Mouse (Mus musculus) adrenal gland (tissue): ENCODE data around the gene Eogt.

Source experiments
- intact Hi-C: fragments of 180-260 bp; cut with DNase I; formaldehyde crosslinking; loops from one replicate; pipeline ENCODE4 v1.15.1; 2025
- long read RNA-seq, 2 experiments: library from polyadenylated mRNA; unstranded; transcript quantifications; one replicate each; pipeline ENCODE4 v2.0.0; 2020; ENCODE audit warnings: borderline replicate concordance in 1 of 2; ENCODE audit not compliant: insufficient replicate concordance in 1 of 2

Gene Eogt
- long read RNA-seq, experiment 1, full-length matches to known transcripts: 4 of 5 reads
- long read RNA-seq, experiment 1, partial matches to known transcripts: 1 of 5 reads
- long read RNA-seq, experiment 1, other reads (novel, unspliced or antisense): 0 of 5 reads
- long read RNA-seq, experiment 2, full-length matches to known transcripts: 2 of 4 reads
- long read RNA-seq, experiment 2, partial matches to known transcripts: 0 of 4 reads
- long read RNA-seq, experiment 2, other reads (novel, unspliced or antisense): 2 of 4 reads

DNA sequence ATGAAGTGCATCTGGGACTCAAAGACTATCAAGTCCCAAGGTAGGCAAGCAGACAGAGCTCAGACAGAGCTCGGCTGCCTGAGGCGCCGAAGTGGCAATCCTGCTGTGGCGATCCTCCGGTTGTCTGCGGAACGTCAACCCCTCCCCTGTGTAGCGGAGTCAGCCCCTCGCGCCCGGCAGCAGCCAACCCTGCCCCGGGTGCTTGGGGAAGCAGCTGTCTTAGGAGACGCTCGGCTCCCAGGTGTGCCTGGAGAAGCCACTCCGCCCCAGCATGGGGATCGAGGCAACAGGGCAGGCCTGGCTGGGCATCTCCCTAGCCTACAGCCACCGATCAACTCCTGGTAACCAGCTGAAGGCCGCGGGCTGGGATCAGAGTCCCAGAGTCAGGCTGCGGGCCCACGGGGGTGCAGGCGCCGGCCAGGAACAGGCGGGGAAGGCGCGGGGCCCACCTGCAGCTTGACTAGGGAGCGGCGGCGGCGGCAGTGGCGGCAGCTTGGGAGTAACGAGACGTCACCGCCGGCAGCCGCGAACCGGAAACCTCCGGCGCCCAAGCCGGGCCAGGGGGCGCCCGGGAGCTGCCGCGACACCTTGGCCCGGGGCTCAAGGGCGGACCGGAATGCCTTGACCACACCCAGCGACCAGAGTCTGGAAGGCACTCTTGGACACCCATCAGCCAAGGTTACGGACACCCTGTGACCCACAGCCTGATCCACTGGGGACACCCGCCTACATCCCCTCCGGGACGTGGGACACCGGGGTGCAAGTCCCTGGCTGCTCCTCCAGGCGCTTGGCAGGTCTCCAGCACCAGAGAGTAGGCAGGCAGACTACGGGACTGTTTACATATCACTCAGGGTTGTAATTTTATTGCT lies at the start of gene Eogt:
Gene Eogt (minus strand): TSS at position 800 of the 869 bp plus-strand sequence.
- intact Hi-C loops: no loop called here

DNA sequence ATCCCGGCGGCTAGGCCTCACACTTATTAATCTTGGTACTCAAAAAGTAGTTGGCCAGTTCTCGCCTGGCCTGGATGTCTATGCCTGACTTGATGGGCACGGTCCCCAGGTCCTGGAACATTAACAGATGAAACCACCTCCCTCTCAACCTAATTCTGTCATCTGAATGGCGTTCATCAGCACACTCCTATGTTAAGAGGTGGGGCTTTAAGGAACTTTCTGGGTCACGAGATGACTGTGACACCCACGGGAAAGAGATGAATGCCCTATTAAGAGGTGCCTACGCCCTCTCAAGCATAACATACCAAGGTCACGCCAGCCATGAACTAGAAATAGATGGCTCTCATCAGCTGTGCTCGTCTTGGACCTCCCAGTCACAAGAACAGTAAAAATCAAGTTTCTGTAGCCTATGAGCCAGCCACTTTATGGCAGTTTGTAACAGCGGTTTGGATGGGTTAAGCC lies 30.4 kb upstream of the Eogt start:
- intact Hi-C loops: no loop called here

DNA sequence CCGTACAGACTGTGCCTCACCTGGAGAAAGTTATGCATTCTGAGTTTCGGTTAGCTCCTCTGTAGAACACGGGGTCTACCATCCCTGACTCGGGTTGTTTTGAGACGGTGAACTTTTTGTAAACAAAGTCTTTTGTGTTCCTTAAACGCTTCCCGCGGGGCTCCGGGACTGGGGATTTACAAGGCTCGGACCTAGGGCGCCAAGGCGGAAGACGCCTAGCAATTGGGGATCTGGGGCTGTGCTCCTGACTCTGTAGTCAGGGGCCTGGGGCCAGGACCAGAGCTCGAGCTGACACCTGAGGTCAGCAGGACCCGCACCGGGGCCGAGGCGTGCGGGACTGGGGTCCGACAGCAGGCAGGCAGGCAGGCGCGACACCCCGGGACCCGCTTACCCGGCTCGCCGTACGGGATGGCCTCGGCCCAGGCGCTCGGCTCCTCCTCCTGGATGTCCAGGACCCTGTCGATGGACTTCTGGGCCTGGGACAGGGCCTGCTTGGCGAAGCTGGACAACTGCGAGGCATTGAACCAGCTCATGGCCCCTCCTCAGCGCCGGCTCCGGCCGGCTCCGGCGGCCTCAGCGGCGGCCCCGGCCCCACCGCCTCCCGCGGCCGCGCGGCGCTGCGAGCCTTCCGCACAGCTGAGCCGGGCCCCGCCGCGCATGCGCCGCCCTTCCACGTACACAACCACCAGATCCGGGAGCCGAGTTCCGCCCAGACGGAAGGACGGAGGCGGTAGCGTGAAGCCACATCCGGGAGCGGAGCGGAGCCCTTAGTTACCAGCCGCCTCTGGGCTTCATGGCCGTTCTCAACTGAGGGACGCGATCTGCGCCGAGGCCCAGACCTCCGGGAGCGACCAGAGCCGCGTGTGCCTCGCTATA lies 29.7 kb upstream of the Eogt start, which contains the start of gene Tmf1:
Gene Tmf1 (minus strand): TSS at position 632 of the 876 bp plus-strand sequence.
- intact Hi-C loops: no loop called here

DNA sequence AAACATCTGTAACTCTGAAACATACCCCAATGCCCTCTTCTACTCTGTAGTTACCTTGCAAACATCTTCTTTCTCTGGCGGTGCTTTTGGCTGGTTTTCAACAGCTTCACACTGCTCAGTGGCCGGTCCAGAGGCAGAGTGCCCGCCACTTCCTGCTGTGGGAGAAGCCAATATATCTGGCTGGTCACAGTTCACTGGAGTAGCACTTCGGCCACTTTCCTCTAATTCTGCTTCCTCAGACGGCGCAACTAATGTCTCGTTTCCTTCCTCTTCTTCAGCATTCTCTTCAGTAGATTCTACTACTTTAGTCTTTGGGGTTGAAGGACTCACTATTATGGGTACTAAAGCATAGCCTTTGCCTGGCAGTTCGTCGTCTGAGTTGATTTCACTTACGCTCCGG lies 26.7 kb upstream of the Eogt start:
- intact Hi-C loops: no loop called here

DNA sequence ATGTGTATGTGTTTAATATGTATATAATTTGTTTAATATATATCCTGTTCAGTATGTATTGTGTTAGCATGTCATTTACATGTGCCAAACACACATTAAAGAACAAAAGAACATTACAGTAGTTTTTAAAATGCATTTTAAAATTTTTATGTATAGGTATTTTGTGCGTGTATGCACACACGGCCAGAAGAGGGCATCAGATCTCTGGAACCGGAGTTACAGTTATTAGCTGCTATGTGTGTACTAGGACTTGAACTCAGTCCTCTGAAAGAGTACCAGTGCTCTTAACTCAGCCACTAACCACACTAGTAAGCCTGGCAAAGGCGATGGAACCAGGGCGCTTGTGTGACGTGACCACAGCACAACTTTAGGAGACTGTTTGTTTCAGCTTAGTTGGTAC lies 1.2 kb upstream of the Eogt start:
- intact Hi-C loops: no loop called here

DNA sequence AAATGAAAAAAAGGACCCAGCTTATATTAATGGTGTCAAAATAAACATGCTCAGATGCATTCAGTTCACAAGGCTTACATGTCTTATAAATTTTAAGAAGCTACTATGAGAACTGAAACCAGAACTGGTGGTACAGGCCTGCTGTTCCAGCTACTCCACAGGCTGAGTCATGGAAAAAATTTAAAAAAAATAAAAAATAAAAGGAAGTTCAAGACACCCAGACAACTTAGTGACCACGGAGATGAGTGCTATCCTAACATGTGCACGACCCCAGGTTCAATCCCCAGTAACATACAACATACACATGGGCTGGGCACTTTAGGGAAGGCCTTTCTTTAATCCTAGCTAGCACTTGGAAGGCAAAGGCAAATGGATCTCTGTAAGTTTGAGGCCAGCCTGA lies 739 bp upstream of the Eogt start:
- intact Hi-C loops: no loop called here

DNA sequence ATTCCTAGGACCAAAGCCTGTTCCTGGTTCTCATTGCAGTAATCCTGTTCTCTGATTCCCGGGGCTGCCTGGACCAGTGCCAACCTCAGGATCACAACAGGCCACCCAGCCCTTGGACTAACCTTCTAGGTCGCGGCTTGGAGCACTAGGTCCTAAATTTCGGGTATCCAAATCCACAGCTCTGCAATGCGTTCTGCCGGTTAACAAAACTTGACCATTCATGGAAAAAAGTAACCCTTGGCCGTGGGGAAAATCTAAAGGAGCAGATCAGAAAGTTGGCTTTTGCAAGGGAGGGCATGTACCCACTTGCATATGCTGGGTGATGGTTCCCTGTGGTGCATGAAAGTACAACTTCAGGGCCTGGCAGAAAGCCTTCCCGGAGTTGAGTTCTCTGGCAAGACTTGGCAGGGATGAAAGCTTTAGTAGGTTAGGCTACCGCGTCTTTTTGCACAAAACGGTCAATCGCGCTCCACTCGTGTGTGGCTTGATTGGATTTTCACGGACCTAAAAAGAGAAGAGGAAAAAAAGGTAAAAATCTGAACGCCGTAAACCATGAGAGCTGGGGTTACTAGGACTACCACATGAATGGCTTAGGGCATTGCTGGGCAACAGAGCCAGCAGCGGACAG lies 1.1 kb downstream of the Eogt start:
- intact Hi-C loops: no loop called here

DNA sequence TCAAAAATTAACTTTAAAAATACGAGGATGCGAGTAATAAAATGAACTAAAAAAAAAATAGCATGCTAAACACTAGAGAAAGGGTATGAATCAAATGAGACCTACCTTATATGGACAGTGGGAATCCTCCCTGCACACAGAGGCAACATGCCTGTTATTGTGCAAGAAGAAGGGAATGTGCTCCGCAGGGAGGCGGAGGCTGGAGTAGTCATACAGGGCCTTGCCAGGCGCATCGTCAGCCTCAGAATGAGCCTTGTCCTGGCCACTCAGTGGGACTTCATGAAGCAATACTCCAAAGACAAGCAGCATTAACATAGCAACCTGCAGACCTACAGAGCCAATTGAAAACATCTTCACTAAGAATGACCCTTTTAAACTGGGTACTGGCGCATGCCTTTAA lies 3.8 kb downstream of the Eogt start:
- intact Hi-C loops: no loop called here

DNA sequence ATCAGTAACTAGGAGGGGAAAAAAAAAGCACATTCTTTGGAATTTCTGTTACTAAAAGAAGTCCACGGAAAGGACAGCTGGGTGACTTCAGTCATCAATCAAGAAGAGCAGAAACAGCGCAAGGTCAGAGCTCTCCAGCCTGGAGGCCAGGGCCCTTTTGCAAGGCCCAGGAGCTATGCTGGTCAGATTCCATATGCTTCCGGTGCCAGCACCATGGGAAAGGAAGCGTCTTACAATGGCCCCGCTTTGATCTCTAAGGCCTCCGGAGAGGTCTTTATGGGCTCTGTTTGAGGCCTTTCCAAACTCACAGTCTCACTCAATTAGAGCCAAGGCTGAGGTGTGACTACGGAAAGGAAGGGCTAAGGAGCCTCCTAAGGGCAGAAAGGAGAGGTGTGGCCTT lies 4.6 kb downstream of the Eogt start:
- intact Hi-C loops: no loop called here

DNA sequence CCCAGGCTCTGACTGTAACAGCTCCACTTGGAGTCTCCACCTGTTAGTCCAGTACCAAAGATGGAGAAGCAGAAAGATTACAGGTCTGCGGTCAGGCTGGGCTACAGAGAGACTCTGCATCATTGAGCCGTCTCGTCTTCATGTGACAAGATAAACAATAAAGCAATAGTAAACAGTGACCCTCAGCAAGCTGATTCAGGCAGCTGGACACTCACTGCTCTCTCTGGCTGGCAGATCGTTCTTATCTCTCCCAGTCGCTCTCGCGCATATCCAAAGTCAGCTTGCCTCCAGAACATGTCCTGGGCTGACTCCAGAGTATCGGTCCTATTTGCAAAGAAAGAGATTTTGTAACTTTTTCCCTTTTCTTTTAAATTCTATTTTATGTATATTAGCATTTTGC lies 6.4 kb downstream of the Eogt start:
- intact Hi-C loops: no loop called here

DNA sequence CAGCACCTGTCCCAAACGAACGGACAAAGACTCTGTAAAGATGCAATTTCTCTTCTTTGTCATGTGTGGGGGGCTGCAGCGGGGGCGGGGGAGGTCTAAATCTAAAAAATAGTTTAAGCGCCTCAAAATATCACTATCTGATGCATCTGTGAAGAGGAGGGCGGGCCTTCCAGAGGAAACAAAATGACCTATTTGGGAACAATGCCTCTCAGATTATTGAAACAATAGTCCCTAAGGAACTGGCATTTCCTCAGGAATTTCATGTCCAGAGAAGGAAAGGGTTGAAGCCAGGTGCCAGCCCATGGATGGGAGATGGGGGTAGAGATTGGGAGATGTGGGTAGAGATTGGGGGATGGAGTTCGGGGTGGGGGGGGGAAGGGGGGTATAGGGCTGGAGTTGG lies 7.2 kb downstream of the Eogt start:
- intact Hi-C loops: no loop called here

DNA sequence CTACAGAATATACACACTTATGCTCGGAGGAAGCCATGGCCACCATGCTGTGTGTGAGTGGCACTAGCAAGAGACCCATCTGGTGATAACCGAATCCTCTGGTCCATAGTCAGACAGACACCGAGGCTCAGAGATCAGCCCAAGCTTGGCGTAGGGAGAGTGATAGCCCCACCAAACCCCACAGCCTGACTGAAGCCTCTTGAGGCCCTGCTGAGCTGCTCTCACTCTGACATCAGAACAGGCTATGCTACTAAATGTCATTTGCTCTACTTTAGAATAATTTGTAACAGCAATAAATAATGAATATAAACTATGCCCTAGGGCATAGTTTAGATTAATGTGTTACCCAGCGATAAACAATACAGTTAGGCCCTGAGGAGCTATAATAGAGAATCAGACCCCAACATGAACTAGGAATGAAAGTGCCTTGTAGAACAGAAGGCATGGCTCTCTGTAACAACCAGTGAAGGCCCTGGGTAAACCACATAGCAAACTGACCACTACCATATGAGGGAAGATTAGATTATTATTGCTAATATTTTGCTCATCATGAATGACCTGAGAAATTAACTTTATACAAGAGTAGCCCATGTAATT lies 16.2 kb downstream of the Eogt start:
- intact Hi-C loops: no loop called here

DNA sequence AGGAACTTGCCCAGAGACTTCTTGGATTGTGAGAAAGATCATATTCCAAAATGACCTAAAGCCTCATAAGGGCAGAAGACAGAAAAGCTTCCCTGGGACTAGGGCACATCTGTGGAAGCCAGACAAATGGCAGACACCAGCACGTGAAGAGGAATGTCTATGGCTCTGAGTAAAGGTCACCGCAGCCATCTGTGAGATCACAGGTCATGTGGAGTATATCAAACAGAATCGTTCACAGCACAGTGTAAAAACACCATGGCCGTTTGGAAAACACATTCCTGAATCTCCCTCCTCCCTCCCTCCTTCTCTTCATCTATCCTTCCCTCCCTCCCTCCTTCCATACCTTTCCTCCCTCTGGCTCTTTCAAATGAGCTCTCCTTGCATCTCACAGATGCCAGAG lies 17.2 kb downstream of the Eogt start:
- intact Hi-C loops: no loop called here

DNA sequence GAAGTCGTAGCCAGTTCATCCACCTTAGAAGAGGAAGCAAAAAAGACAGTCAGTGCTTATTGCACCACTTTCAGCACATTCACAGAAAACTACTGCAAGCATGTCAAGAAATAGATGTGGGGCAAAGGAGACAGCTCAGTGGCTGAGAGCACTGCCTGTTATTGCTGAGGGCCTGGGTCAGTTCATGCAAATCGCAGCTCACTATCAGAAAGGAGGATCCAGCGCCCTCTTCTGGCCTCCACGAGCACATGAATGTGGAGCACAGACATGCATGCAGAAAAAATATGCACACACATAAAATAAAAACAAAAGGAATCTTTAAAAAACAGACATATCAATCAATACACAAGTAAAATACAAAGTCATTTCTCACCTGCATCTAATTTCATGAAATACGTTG lies 18.0 kb downstream of the Eogt start:
- intact Hi-C loops: no loop called here

DNA sequence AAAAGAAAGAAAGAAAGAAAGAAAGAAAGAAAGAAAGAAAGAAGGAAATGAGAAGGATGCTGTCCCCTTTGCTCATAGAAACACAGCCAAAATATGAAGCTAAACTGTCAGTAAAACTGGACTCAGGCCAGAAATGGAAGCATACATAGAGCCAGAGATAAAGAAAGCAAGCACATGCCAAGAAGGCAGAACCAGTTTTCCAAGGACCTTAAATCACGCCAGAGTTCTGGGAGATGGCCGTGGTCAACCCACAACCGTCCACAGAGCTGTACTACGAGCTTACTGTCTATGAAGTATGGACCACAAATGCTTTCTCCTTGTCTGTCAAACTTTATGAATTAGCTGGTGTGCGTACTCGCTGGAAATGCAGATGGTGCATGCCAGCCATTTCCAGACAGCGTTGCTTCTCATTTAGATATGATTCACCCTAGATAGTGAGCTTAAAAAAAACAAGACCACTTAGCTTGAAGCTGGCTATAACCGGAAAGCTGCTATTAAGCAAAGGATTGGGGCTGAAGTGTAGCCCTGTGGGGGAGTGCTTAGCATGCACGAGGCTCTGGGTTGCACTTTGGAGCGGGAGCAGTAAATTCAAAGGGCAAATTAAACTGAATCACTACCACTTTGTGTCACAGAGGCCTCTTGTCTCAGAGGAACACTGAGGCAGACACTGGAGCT lies 24.5 kb downstream of the Eogt start:
- intact Hi-C loops: no loop called here

DNA sequence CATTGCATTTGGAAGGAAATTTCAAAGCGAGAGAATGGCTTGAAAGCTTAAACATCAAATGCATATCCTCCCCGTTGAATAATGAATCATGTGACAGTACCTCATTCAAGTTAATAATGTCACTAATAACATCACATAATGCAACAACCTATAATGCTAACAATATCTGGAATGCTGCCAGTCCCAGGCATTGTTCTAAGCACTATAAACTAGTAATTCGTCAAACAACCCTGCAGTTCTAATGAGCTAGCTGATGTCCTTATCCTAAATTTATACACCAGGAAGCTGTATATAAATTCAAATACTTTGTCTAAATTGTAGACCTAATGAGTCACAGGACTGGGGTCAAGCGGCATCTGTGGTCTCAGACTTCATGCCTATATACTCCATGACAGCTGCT lies 28.1 kb downstream of the Eogt start:
- intact Hi-C loops: no loop called here

DNA sequence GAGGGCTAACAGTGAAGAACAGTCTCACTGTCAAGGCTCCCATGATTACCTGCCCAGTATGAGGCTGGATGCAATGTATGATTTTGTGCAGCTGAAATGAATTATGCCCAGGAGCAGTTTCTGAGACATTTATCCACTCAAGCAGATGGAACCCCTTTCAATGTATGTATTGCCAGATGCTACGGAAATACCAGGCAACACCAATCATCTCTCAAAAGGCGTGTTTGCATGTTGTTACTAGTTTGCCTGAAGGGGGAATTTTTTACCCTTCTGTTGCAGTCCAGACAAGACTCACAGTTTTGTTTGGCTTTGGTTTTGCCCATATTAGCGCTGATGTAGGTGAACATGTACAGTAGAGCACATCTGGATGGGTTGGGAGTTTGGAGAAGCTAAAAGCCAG lies 30.7 kb downstream of the Eogt start:
- intact Hi-C loops: no loop called here

DNA sequence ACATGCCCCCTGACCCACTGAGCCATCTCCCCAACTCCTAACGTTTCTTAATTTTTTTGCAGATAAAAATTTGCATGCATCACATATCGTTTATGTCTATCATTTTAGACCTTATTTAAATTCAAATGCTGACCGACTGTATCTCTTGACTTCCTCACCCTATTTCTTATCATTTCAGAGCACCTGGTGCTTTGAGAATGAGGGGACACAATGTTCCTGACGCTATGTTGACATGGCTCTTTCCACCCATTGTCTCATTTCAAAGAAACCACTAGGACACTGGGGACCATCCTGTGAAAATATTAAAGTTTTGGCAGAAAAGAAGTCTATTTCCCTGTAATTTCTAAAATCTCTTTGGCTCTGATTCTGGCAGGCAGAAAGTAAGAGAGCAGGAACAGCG lies 32.1 kb downstream of the Eogt start:
- intact Hi-C loops: no loop called here

DNA sequence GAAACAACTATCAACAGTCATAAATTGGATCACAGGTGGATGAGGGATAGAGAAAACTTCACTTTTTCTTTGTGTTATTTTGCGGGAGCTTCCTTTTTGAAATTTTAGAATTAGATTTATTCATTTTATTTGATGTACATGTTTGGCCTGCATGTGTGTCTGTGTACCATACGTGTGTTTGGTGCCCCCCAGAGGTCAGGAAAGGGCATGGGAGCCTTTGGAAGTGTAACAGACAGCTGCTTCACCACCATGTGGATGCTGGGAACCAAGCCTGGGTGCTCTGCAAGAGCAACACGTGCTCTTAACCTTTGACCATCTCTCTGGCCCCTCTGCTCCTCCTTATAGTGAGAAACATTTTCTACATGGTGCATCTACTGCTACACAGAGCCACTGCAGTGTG lies 34.2 kb downstream of the Eogt start:
- intact Hi-C loops: no loop called here

DNA sequence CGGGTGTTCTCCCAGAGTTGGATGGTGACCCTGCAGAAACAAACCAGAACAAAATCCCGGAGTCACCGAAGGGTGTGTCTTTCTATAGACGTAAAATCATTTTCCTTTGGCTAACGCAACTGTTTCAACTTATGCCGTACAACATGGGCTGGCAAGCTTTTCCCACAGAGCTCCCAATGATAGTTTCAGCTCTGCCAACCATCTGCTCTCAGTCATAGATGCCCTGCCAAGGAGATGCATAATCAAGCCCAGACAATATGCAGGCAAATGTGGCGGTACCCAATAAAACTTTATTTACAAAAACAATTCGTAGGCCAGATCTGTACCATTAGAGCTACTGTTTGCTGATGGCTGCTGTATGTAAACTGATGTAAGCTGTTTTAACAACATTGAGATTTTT lies 36.8 kb downstream of the Eogt start:
- intact Hi-C loops: no loop called here
